Comparison of ENCODE assay signal across 17 mouse cellular contexts in the genomic region with DNA sequence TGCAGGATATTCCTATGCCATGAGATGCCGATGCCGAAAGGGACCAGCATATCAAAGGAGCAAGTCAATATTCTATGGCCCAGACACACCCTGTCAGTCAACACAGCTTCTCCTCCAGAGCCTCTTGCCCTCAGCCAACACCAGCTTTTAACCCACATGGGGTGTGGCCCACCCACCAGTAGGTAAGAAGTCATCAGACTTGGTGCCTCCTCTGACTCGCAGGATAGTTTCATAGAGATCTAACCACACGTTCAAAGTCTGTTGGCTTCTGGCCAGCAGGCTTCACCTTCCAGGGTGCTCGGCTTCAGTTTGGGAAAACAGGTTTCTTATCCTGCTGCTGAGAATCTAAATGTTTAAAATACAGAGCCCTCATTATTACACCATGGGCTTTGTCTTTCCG.
DNase-seq lines count a peak whose midpoint lies in the region; ATAC-seq and TF ChIP-seq lines count a peak whose summit lies in the region.
"Had no signal": no experiment of that assay in that cellular context is flagged by ENCODE, and none has a peak within 500 bp of the region (broad histone marks: within the 10 kb centered on the region; RNA-seq: fewer than 3 reads in every experiment).

No protein-coding gene starts in this region.

- no peaks in the 10 kb centered on the region for H3K9me3 ChIP-seq in lung, embryonic 16.5 days (ENCODE audit: control insufficient read depth, low read length)
- H3K9me3 ChIP-seq in stomach, postnatal 0 days (ENCODE audit: control insufficient read depth, low read length) = no peaks in the 10 kb centered on the region
- no peaks in the 10 kb centered on the region for H3K9me3 ChIP-seq in forebrain, embryonic 16.5 days (ENCODE audit: control insufficient read depth, low read length)
- H3K9me3 ChIP-seq: heart, embryonic 12.5 days; lung, embryonic 15.5 days; midbrain, embryonic 15.5 days had no signal

- peaks cover 7% of the 10 kb centered on the region; the same call in 1 of the 2 replicates for H3K4me1 ChIP-seq in lung, embryonic 16.5 days (replicated peaks; ENCODE audit: control insufficient read depth, insufficient read depth, low read length)
- no peaks in the 10 kb centered on the region for H3K4me1 ChIP-seq in stomach, postnatal 0 days (replicated peaks; ENCODE audit: control insufficient read depth, insufficient read depth)
- no peaks in the 10 kb centered on the region for H3K4me1 ChIP-seq in forebrain, embryonic 16.5 days (replicated peaks; ENCODE audit: control insufficient read depth, insufficient read depth, low read length)
- H3K4me1 ChIP-seq: midbrain, embryonic 15.5 days had no signal

- no peak overlapping the region for H3K9ac ChIP-seq in lung, embryonic 16.5 days (ENCODE audit: low read length)
- no peak overlapping the region for H3K9ac ChIP-seq in stomach, postnatal 0 days (ENCODE audit: low read length)
- H3K9ac ChIP-seq in forebrain, embryonic 16.5 days (replicated peaks; ENCODE audit: low read depth, low read length) = no peak overlapping the region
- H3K9ac ChIP-seq: heart, embryonic 12.5 days; lung, embryonic 15.5 days; midbrain, embryonic 15.5 days had no signal

- H3K36me3 ChIP-seq in lung, embryonic 16.5 days (ENCODE audit: control insufficient read depth, insufficient read depth, low read length) = no peaks in the 10 kb centered on the region
- H3K36me3 ChIP-seq in stomach, postnatal 0 days (ENCODE audit: control insufficient read depth, insufficient read depth, low read length) = no peaks in the 10 kb centered on the region
- no peaks in the 10 kb centered on the region for H3K36me3 ChIP-seq in forebrain, embryonic 16.5 days (ENCODE audit: control insufficient read depth, insufficient read depth)
- H3K36me3 ChIP-seq: heart, embryonic 12.5 days; lung, embryonic 15.5 days; midbrain, embryonic 15.5 days had no signal

- DNase-seq in cerebellum, postnatal 10 days = peak; percentile 21 to 26
- DNase-seq in cerebellum, adult 18-20 months = no peak
- DNase-seq in lung, postnatal 14 days = no peak
- DNase-seq in kidney, postnatal 14 days = peak; percentile 47
- peak; percentile 91 for DNase-seq in stomach, postnatal 0 days (ENCODE audit: low spot score)
- DNase-seq: cerebellum, adult 8-10 months; gastrocnemius, postnatal 25 days; layer of hippocampus, postnatal 36 days; left cerebral cortex, postnatal 4 days had no signal

- no peak overlapping the region for H3K4me3 ChIP-seq in lung, embryonic 16.5 days (ENCODE audit: low read length)
- no peak overlapping the region for H3K4me3 ChIP-seq in stomach, postnatal 0 days (ENCODE audit: low read depth, low read length)
- no peak overlapping the region for H3K4me3 ChIP-seq in forebrain, embryonic 16.5 days (replicated peaks; ENCODE audit: low read length)
- H3K4me3 ChIP-seq: erythroblast, embryonic 14.5 days; heart, embryonic 12.5 days; lung, embryonic 15.5 days; midbrain, embryonic 15.5 days had no signal

- no peak overlapping the region for H3K4me2 ChIP-seq in lung, embryonic 16.5 days (ENCODE audit: low read depth, low read length)
- H3K4me2 ChIP-seq in stomach, postnatal 0 days (replicated peaks; ENCODE audit: low read depth) = no peak overlapping the region
- no peak overlapping the region for H3K4me2 ChIP-seq in forebrain, embryonic 16.5 days (ENCODE audit: low read length)
- H3K4me2 ChIP-seq: heart, embryonic 12.5 days; lung, embryonic 15.5 days; midbrain, embryonic 15.5 days had no signal

- peak; percentile 70 for TF ChIP-seq EP300 in stomach, postnatal 0 days (optimal IDR thresholded peaks at IDR 0.05)

- no peaks in the 10 kb centered on the region for H3K27me3 ChIP-seq in lung, embryonic 16.5 days (ENCODE audit: control insufficient read depth, insufficient read depth, low read depth, low read length)
- H3K27me3 ChIP-seq in stomach, postnatal 0 days (ENCODE audit: control insufficient read depth, insufficient read depth, low read length) = no peaks in the 10 kb centered on the region
- H3K27me3 ChIP-seq in forebrain, embryonic 16.5 days (replicated peaks; ENCODE audit: control insufficient read depth, insufficient read depth, low read length) = no peaks in the 10 kb centered on the region
- H3K27me3 ChIP-seq: heart, embryonic 12.5 days; lung, embryonic 15.5 days; midbrain, embryonic 15.5 days had no signal

- H3K27ac ChIP-seq in lung, embryonic 16.5 days (ENCODE audit: low read length) = no peak overlapping the region
- peak overlapping the region; percentile 82; the same call in 1 of the 2 replicates for H3K27ac ChIP-seq in stomach, postnatal 0 days (replicated peaks)
- no peak overlapping the region for H3K27ac ChIP-seq in forebrain, embryonic 16.5 days (ENCODE audit: low read length)
- H3K27ac ChIP-seq: lung, embryonic 15.5 days; midbrain, embryonic 15.5 days had no signal

- WGBS in lung, embryonic 16.5 days = 39% methylated on average over 6 of the region's 6 CpGs
- 28% methylated on average over 6 of the region's 6 CpGs for WGBS in stomach, postnatal 0 days
- WGBS in forebrain, embryonic 16.5 days = 64% methylated on average over 6 of the region's 6 CpGs

- peak; percentile 49; the same call in 1 of the 2 replicates for ATAC-seq in lung, embryonic 16.5 days (ENCODE audit: low read depth)
- peak; percentile 94 for ATAC-seq in stomach, postnatal 0 days (ENCODE audit: low FRiP score, low TSS enrichment)
- no peak for ATAC-seq in forebrain, embryonic 16.5 days
- ATAC-seq in frontal cortex, adult (ENCODE audit: low TSS enrichment) = no peak
- ATAC-seq: inflammation-experienced regulatory T-cells, adult 6 months; midbrain, embryonic 15.5 days had no signal

- TF ChIP-seq CTCF in stomach, postnatal 0 days (IDR thresholded peaks at IDR 0.05; ENCODE audit: low read depth) = no peak

Comparison
In these comparisons a context has a peak if more than half of its experiments do, and no peak if none do; other contexts are left out.
1. DNase-seq: peak in cerebellum, postnatal 10 days (2 of 2), kidney, postnatal 14 days (single experiment) and stomach, postnatal 0 days (single experiment); none in cerebellum, adult 18-20 months (0 of 2) and lung, postnatal 14 days (single experiment).
2. ATAC-seq: peak in lung, embryonic 16.5 days (single experiment) and stomach, postnatal 0 days (single experiment); none in forebrain, embryonic 16.5 days (single experiment) and frontal cortex, adult (single experiment).